Mouse (Mus musculus): ENCODE measurements around the gene Gjd3. TPM values are rescaled to one million over a fixed set of nuclear protein-coding genes. Genes with fewer than 3 reads are reported as not detected.

Gjd3 gene
- polyA plus RNA-seq, 1 experiment from 2014 or later = 0.61 TPM

- Histone ChIP-seq H3K36me3 (peaks cover 6% of the 10 kb centered on the region), H3K27ac (peak overlapping the region; percentile 86), H3K9ac (no peak overlapping the region), H3K9me3 (no peaks in the 10 kb centered on the region), H3K4me1 (peaks cover 84% of the 10 kb centered on the region), H3K4me3 (no peak overlapping the region), H3K27me3 (no peaks in the 10 kb centered on the region), H3K4me2 (no peak overlapping the region)
- ATAC-seq (ENCODE audit: borderline replicate concordance, extremely low read depth, low FRiP score, low TSS enrichment) = no peak
- WGBS = 80% methylated on average over 9 of the region's 9 CpGs
These were observed 32.3 kb downstream of the Gjd3 start for GRCm38 (mm10) chr11:98950484-98950883.

DNA sequence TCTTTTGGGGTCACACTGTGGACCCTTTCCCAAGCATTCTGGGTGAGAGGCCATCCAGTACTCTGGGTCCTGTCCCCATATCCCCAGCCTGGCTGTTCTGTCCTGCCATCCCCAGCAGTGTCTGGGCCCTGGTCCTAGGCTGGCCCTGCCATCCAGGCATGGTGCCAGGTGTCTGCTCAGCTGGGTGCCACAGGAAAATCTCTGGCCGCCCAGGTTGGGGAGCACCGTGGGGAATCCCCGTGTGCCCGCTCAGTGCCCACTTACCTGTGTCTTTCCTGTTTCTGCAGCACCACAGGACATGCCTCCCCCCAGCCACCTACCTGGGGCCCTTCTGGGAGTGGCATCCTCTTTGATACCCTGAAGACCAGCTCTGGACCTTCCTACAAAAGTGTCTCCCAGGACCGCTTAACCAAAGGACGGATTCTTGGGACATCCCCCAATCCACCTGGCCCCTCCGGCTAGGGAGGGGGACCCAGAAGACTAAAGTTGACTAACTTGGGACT, 32.8 kb downstream of the Gjd3 start:
- Histone ChIP-seq H3K9me3 (no peaks in the 10 kb centered on the region), H3K27ac (peak overlapping the region; percentile 86; the same call in 1 of the 2 replicates), H3K9ac (no peak overlapping the region), H3K4me1 (peaks cover 84% of the 10 kb centered on the region), H3K27me3 (no peaks in the 10 kb centered on the region), H3K36me3 (peaks cover 6% of the 10 kb centered on the region), H3K4me2 (no peak overlapping the region), H3K4me3 (no peak overlapping the region)
- no peak for ATAC-seq (ENCODE audit: borderline replicate concordance, extremely low read depth, low FRiP score, low TSS enrichment)
- 80% methylated on average over 7 of the region's 7 CpGs for WGBS

DNA sequence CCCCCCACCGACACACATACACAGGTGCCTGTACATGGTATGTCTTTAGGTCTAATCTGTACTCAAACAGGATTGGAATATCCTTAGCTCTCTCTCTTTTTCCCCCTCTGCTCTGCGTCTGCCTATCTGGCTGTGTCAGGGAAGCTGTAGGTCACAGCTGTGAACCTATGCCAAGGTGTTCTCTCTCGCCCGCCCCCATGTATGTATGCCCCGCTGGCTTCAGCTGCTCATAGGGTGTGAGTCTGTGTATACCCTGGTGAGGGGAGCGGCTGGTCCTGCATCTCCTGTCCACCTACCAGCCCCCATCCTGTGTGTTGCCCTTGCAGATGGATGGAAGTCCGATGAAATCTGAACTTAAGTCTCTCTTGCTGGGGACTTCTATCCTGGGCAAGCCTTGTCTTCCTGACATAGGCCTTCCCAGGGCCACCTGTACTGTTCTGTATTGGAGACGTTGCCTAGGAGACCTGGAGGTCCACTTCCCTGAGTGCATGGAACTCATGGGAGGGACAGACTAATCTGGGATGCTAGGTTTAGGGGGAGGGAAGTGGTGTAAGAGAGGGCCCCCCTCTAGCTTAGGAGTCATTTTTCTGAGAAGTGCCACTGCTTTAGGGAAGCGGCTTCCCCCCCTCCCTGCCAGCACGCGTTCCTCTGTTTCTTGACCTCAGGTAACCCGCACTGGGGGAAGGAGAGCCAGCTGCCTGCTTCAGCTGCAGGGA, 33.4 kb downstream of the Gjd3 start:
- Histone ChIP-seq H3K4me1 (peaks cover 84% of the 10 kb centered on the region), H3K4me3 (no peak overlapping the region), H3K9me3 (no peaks in the 10 kb centered on the region), H3K27ac (no peak overlapping the region), H3K36me3 (peaks cover 6% of the 10 kb centered on the region), H3K4me2 (no peak overlapping the region), H3K9ac (no peak overlapping the region), H3K27me3 (no peaks in the 10 kb centered on the region)
- 58% methylated on average over 12 of the region's 12 CpGs for WGBS
- ATAC-seq (ENCODE audit: borderline replicate concordance, extremely low read depth, low FRiP score, low TSS enrichment) = no peak

- Histone ChIP-seq H3K9me3 (no peaks in the 10 kb centered on the region), H3K4me3 (no peak overlapping the region), H3K4me2 (no peak overlapping the region), H3K36me3 (peaks cover 6% of the 10 kb centered on the region), H3K9ac (no peak overlapping the region), H3K4me1 (peaks cover 86% of the 10 kb centered on the region), H3K27ac (no peak overlapping the region), H3K27me3 (no peaks in the 10 kb centered on the region)
- 64% methylated on average over 18 of the region's 18 CpGs for WGBS
- no peak for ATAC-seq (ENCODE audit: borderline replicate concordance, extremely low read depth, low FRiP score, low TSS enrichment)
These were observed 34.7 kb downstream of the Gjd3 start for GRCm38 (mm10) chr11:98947969-98948569.

DNA sequence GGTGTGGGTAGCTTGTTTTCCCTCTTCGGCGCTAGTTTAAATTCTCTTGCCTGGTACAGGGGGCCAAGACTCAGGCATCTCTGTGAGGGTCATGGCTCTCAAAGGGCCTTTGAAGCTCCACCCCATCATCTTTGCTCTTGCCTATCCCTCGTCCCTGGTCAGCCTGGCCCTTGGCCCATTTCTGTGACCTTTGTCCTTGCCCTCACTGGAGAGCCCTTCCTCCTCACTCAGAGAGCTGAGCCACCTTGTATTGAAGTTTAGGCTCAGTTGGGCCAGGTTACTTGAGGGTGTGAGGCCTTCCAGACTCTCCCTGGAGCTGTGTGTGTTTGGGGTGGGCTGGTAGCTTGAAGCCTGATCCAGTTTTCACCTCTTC, 37.2 kb downstream of the Gjd3 start:
- Histone ChIP-seq H3K4me2 (no peak overlapping the region), H3K9ac (no peak overlapping the region), H3K27ac (peak overlapping the region; percentile 98), H3K36me3 (no peaks in the 10 kb centered on the region), H3K9me3 (no peaks in the 10 kb centered on the region), H3K4me3 (no peak overlapping the region), H3K27me3 (no peaks in the 10 kb centered on the region), H3K4me1 (peaks cover 89% of the 10 kb centered on the region)
- no peak for ATAC-seq (ENCODE audit: borderline replicate concordance, extremely low read depth, low FRiP score, low TSS enrichment)
- WGBS = 24% methylated on average over 3 of the region's 3 CpGs

DNA sequence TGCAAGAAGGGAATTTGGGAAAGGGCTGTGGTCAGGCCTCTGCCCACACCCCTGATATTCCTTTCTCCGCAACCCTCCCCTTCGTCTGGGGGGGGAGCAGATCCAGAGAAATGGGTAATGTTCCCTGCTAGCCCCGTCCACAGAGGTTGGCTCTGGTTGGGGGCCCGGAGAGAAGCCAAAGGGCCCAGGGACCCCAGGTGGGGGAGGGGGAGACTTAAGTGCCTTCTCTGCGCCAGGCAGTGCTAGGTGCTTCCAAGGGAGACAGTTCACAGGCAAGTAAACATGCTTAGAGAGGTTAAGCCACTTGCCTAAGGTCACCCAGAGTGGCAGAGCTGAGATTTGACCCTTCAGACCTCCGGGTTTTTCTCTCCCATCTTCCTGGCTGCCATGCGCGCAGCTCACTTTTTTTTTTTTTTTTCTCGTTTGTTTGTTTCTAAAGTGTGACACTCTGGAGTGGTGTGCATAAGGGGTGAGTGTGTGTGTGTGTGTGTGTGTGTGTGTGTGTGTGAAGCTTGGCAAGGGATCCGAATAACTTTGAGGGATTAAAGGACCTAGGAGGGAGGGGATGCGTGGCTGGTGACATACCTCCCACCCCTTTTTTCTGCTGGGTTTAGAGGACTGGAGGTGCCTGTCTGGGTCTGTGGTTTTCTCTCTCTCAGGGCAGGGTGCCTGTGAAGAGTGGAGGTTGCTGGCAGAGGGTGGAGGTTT, 37.8 kb downstream of the Gjd3 start:
- Histone ChIP-seq H3K27me3 (no peaks in the 10 kb centered on the region), H3K36me3 (no peaks in the 10 kb centered on the region), H3K9me3 (no peaks in the 10 kb centered on the region), H3K4me3 (no peak overlapping the region), H3K9ac (peak overlapping the region; percentile 29; the same call in 1 of the 2 replicates), H3K4me2 (peak overlapping the region; percentile 95), H3K4me1 (peaks cover 89% of the 10 kb centered on the region), H3K27ac (peak overlapping the region; percentile 98)
- no peak for ATAC-seq (ENCODE audit: borderline replicate concordance, extremely low read depth, low FRiP score, low TSS enrichment)
- 16% methylated on average over 11 of the region's 11 CpGs for WGBS

GRCm38 (mm10) chr11:98943741-98944461, 38.9 kb downstream of the Gjd3 start:
- peak overlapping the region; percentile 98 for H3K27ac ChIP-seq
- WGBS = 28% methylated on average over 14 of the region's 14 CpGs
- H3K9me3 ChIP-seq = no peaks in the 10 kb centered on the region
- H3K9ac ChIP-seq = peak overlapping the region; percentile 29
- no peaks in the 10 kb centered on the region for H3K36me3 ChIP-seq
- peaks cover 91% of the 10 kb centered on the region for H3K4me1 ChIP-seq
- ATAC-seq (ENCODE audit: borderline replicate concordance, extremely low read depth, low FRiP score, low TSS enrichment) = no peak
- peak overlapping the region; percentile 6; the same call in 1 of the 2 replicates for H3K4me3 ChIP-seq
- peak overlapping the region; percentile 95 for H3K4me2 ChIP-seq
- H3K27me3 ChIP-seq = no peaks in the 10 kb centered on the region

GRCm38 (mm10) chr11:98942923-98943641, 39.7 kb downstream of the Gjd3 start:
- Histone ChIP-seq H3K27ac (peak overlapping the region; percentile 98), H3K27me3 (no peaks in the 10 kb centered on the region), H3K36me3 (no peaks in the 10 kb centered on the region), H3K9ac (peak overlapping the region; percentile 87; the same call in 1 of the 2 replicates), H3K9me3 (no peaks in the 10 kb centered on the region), H3K4me3 (peak overlapping the region; percentile 6; the same call in 1 of the 2 replicates), H3K4me2 (peak overlapping the region; percentile 95), H3K4me1 (peaks cover 92% of the 10 kb centered on the region)
- ATAC-seq (ENCODE audit: borderline replicate concordance, extremely low read depth, low FRiP score, low TSS enrichment) = peak; percentile 52
- 22% methylated on average over 4 of the region's 8 CpGs for WGBS

- no peak for ATAC-seq (ENCODE audit: borderline replicate concordance, extremely low read depth, low FRiP score, low TSS enrichment)
- H3K4me3 ChIP-seq = peak overlapping the region; percentile 81
- 31% methylated on average over 3 of the region's 3 CpGs for WGBS
- H3K4me1 ChIP-seq = peaks cover 90% of the 10 kb centered on the region
- H3K9ac ChIP-seq = 0 out of 2 replicates have a peak overlapping the region, but pooled peaks have one; percentile 87
- peak overlapping the region; percentile 98 for H3K27ac ChIP-seq
- no peaks in the 10 kb centered on the region for H3K27me3 ChIP-seq
- no peaks in the 10 kb centered on the region for H3K9me3 ChIP-seq
- no peaks in the 10 kb centered on the region for H3K36me3 ChIP-seq
- peak overlapping the region; percentile 95 for H3K4me2 ChIP-seq
These were observed 40.3 kb downstream of the Gjd3 start for GRCm38 (mm10) chr11:98942555-98942922.

- ATAC-seq (ENCODE audit: borderline replicate concordance, extremely low read depth, low FRiP score, low TSS enrichment) = peak; percentile 16; the same call in 1 of the 2 replicates
- peak overlapping the region; percentile 87 for H3K9ac ChIP-seq
- H3K36me3 ChIP-seq = no peaks in the 10 kb centered on the region
- WGBS = 1% methylated on average over 15 of the region's 15 CpGs
- no peaks in the 10 kb centered on the region for H3K9me3 ChIP-seq
- peak overlapping the region; percentile 95 for H3K4me2 ChIP-seq
- H3K27ac ChIP-seq = peak overlapping the region; percentile 98
- H3K4me3 ChIP-seq = peak overlapping the region; percentile 81
- H3K27me3 ChIP-seq = no peaks in the 10 kb centered on the region
- H3K4me1 ChIP-seq = peaks cover 90% of the 10 kb centered on the region
These were observed 40.8 kb downstream of the Gjd3 start for GRCm38 (mm10) chr11:98941826-98942550.
